Mouse (Mus musculus) cerebellum, postnatal 25 days (tissue): ENCODE results near the gene Svep1.
A peak's percentile ranks its signal among the peaks of the same experiment; 100 is the strongest.

ENCODE experiments used
- DNase-seq, 2 experiments: peaks; one replicate each; pipeline ENCODE4 v3.0.0; 2021; ENCODE audit warnings: mixed read lengths in 2 of 2

Svep1 gene

DNA sequence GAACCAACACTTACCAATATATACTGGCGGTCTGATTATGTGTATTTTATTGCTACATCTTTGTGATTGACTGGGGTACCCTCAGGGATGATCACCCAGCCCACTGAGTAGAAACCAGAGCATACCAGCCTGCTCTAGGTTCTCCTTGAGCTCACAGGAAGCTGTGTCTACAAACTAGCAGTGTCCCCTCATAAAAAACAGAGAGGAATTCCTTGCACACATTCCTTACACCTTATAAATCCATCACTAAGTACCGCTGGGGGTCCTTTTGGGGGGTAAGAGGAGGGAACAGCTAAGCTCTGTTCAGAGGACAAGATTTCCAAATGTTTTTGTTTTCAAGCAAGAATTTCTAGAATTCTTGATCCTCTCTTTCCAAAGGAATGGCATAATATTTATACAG, 36.7 kb downstream of the Svep1 start:
- DNase-seq, result no peak

DNA sequence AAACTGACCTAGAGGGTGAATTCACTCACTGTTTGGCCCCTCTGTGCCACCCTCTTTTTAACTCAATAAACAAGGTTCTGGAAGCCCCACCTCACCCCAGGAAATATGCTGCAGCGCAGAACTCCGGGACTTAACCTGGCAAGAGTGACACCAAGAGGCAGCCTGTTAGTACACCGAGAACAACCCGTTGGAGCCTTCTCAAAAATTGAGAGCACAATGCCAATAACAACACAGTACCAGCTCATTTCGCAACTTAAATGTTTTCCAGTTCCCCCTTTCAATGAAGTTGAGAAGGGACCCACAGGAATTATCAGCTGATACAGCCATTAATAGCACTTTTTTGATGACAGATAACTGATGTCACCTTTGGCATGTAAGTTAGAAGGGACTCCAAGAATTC, 38.3 kb downstream of the Svep1 start:
- peak; percentile 49 to 55 for DNase-seq

DNA sequence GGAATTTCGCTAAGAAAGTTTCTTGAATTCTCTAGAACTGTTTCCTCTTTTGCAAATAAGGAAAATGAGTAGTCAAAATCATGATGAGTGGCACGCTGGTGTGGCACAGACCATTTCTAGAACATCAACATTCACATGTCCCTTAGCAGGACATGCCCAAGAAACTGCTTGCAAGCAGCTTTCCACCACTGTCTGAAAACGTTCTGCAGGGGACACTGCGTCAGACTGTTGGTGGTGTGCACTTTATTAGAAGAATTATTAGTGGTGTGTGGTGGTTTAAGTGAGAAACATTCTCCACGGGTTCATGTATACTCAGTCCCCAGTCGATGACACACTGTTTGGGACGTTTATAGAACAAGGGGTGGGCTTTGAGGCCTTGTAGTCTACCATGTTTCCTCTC, 40.9 kb downstream of the Svep1 start:
- DNase-seq, result no peak

DNA sequence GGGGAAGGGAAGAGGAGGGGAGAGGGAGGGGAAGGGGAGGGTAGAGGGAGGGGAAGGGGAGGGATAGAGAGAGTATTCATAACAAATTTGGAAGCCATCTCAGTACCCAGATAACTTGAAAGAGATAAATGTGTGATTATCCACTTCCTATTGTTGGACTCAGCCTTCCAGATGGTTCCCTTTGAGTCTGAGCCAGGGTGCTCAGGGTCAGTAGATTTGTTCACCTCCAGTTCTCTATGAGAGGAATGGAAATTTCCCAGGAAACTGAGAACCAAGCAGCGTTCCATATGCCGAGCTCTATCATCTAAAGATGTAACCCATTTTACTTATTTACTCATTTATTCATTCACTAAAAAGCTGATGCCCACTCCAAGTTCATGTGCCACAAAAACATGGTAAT, 44.8 kb downstream of the Svep1 start:
- peak; percentile 87 to 90 for DNase-seq

DNA sequence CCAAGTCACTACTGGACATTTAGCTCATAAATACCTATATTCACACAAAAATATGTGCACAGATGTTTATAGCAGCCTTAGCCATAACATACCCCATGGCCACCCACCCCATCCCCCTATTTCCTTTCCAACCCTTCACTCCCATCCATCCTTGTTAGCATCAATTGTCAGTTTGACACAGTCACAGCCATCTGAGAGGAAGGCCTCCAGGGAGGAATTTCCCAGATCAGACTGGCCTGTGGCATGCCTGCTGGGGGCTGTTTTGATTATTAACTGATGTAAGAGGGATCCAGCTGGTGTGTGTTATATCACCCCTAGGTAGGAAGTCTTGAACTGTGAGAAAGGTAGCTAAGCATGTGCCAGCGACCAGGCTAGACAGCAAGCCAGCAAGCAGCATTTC, 47.1 kb downstream of the Svep1 start:
- DNase-seq, result no peak

DNA sequence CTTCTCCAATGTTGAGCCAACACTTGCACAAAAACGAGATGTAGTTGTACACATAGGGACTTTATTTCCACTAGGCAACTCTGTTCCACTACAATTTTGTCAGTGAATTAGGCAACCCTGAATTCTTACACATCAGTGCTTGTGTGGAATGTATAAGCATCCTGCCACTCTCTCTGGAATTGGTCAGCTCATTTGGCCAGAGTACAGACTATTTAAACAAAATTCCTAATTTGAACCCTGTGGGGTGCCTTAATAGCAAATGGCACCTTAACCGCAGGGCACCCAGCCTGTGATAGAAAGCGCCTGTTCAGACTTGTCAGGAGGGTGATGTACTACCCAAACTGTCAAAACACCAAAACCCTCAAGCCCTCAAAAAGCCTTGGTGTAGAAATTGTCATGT, 56.4 kb downstream of the Svep1 start:
- peak; percentile 36 to 58 for DNase-seq

DNA sequence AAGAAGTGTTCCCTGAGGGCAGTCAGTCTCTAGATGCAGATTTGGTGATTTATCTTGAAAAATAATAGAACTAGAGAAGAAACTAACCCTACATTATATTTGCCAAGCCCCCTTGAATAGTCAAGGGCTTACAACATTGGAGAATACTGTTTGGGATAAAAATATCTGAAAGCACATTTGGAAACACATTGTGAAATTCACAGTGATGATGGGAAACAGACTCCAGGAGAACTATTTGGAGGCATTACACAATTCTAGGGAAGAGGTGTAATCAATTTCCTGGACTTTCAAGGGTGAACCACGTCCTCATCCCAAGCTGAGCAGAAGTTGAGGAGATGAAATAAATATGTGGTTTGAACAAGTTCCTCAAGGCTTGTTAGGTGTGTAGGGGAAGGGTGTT, 57.5 kb downstream of the Svep1 start:
- DNase-seq, result no peak

DNA sequence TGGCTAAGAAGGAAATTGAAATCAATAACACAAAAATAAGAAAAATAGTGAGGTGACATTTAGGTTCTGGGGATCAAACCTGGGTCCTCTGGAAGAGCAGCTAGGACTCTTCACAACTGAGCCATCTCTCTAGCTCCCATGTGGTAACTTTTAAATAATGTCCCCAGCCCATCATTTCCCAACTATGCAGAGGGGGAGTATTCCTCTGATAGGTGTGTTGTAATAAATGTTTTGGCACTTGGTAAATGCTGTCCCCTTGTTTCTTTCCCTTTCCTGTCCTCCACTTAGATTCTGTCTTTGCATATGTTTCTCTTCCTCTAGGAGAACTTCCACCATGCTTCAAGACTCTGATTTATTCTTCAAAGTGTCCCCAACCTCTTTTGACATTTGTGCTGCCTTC, 58.1 kb downstream of the Svep1 start:
- DNase-seq, result no peak

DNA sequence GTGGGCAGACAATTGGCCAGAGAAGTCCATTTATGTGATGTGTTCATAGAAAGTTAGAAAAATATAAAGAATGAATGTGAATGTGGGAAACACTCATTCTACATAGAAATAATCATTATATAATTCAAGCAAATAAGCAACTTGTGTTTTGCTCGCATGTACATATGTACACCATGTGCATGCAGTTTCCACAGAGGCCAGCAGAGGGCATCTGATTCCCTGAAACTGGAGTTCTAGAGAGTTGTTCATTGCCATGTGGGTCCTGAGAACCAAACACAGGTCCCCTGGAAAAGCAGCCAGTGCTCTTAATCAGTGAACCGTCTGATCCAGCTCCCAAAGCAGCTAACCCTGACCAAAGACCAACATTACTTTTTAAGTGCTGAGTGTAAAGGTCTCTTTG, 60.0 kb downstream of the Svep1 start:
- DNase-seq, result peak in 1 of 2 experiments; percentile 40

DNA sequence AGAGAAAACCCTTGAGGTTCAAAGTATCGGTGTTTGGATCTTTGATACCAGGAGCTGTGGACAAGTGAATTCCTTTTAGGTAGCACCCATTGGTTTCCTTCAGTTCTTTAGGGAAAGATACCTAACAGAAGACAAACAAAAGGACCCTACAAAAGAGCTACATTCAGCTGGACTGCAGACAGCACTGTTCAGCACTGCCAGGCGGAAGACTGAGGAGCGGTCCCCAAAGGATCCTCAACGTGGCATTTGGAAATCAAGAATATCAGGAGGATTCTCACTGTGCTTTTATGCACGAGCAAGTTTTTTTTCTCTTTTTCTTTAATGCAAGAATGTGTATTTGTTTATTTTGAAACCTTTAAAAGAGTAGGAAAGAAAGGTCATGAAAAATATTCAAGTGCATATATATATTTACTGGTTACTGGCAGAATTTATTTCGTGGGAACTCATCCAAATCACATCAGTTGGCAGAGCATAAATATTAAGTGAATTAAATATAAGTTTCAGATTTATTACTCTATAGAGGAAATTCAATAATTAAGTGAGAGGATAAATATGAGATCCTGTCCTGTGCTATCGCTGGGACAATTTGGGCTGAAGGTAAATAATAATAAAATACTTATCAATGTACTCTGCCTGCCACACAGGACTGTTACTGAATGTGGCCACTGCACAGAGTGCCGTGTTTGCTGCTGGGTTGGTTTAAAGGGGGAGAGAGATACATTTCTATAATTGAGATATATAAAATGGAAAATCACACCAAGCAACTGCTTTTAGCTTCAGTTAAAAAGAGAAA, 66.7 kb downstream of the Svep1 start:
- no peak for DNase-seq

DNA sequence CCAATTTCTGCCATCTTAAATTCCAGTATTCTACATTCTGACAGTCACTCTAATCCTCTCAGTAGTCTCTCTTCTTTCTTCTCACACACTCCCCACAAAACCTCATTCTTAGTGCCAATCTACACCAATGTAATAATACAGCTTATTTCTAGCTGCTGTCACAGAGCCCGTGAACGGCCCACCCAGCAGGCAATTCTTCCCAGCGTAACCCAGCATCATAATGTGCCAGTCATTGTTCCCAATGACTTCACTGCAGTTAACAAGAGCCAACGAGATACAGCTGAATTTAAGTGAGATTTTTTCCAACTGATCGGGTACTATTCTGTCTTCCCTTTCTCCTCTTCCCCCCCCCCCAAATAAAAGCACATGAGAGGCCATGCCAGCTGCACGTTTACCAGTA, 67.4 kb downstream of the Svep1 start:
- DNase-seq, result no peak

DNA sequence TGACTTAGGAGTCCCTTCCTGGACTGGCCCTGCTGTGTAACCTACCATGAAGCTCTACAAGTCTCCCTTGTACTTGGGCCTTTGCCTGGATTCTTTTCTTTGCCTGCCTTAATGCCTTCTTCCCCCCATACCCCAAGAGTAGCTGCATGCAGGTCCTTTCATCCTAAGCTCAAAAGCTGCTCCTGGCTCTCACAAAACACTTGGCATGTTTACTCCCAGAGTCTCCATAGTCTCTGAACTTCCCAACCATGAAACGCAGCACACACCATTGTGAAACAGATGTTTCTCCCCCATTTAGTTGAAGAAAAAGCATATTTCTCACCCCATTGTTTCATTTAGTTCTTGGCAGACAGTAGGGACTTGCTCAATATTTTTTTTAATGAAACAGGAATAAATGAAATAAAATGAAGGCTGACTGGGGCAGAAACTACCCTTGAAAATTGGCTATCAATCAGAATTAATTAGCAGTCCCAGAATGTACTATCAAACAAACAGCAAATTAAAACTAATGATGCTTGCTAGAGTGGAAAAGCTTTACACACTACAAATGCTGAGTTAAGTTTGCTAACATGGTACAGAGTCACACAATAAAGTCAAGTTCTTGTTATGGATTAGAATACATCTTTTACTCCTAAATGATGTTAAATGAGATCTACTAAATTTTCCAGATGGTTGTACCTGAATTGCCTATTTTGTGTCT, 72.9 kb downstream of the Svep1 start:
- DNase-seq, result no peak

DNA sequence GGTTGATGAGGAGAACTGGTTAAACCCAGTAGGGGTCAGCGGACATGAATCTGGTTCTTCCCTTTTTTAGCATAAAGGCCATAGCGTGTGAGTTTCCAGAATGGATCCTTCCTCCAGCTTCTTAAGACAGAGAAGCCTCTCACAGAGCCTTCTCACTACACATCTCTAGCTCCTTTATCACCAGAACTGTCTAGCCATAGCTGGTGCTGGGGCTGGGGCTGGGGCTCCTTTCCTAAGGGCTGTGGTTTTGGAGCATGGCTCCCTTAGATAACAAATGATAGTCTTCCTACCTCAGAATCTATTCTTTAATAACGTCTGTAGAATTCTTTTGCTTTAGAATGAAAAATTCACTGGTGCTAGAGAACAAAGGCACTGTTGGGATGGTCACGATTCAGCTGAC, 76.8 kb downstream of the Svep1 start:
- DNase-seq, result no peak

DNA sequence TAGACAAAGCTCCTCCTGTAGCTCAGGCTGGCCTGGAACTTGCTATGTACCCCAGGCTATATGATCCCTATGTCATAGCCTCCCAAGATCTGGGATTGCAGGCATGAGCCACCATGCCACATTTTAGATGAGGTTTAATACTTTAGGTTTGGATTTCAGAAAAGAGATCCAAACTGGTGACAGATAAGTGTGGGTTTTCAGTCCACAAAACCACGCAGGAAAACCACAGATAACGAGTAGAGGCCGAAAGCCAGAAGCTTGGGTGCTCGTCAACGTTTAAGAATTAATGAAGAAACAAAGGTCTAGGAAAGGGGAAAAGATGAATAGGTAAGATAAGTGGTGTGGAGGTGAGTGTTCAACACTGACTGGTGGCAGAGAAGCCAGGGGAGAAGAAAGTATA, 79.6 kb downstream of the Svep1 start:
- no peak for DNase-seq

DNA sequence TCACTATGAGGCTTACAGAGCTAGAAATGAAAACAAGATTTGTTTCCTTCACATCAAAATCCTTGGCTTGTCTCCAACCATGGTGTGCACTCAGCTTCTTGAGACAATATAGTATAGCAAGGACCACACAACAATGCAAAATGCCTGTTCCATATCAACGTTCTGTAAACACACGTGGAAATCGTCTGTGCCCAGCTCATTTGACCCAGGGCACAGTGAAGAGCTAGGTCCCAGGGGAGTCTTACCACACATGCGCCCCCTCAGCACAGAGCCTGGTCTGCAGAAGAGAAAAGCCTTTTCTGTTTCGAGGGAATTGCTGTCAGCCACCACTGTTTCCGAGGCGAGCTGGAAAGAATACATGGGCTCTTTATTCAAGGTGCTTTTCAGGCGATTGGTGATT, 91.2 kb downstream of the Svep1 start:
- DNase-seq, result no peak

DNA sequence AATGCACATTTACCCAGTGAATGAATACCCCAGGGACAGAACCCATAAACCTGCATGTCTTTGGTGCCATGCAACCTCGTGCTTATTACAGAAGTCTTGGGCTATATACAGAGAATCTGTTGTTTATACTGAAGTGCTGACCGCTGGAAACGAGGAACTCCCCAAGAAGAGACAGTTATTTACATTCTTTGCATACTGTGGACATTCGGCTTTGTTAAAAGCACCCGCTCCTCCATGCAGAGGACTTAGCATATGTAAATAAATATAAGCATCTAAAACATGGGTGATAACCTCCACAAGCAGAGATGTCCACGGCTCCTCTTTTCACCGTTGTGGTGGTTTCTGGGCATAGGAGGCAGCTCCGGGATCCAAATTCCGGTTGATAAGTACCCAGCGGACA, 95.7 kb downstream of the Svep1 start:
- DNase-seq, result no peak

DNA sequence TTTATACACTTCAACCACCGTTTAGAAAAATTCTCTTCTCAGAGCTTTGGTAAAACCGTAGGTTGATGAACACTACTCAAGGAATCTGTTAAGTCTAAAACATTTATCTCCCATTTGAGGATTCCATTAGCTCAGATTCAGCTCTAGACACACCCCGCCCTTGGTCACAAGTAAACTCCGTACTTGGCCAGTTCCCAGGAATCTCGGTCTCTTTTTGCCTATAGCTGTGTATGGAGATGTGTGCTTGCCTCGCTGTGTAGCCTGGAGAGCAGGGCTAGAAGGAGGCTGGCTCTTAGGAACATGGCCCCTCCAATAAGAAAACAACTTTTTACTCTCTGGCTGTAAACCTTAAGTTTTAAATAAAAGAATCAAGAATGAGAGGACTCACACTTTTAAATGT, 96.9 kb downstream of the Svep1 start:
- no peak for DNase-seq

DNA sequence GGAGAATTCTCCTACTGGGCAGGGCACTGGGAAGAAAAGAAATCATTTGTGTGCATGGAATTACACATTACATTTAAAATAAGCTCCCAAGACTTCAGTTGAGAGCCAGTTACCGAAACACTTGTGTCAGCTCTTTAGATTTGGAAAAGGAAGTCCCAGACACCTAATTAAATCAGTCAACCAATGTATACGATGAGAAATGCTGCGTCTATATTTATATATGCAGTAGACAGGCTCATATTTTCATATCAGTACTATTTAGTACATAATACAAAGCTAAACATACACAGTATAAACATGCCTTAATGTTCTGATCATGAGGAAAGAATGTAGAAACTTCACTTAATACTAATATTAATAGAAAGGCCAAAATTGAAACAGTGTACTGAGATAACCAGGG, 98.3 kb downstream of the Svep1 start:
- no peak for DNase-seq

DNA sequence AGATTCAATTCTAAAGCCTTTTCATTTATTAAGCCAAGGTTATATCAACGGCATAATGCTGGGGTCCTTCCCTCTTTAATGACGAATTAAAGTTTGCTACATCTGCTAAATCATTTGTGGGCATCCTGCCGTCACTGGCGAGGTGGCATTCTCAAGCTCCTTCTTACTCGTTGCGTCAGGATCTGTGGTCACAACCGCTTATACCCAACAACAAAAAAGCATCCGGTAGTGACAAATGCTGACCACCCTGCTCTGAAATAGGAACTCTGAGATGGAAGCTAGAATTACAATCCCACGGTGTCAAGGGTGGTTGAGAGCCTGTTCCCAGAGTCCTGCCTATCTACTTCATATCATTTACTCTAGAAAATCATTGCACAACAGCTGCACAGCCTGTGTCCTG, 108.9 kb downstream of the Svep1 start:
- DNase-seq, result no peak

DNA sequence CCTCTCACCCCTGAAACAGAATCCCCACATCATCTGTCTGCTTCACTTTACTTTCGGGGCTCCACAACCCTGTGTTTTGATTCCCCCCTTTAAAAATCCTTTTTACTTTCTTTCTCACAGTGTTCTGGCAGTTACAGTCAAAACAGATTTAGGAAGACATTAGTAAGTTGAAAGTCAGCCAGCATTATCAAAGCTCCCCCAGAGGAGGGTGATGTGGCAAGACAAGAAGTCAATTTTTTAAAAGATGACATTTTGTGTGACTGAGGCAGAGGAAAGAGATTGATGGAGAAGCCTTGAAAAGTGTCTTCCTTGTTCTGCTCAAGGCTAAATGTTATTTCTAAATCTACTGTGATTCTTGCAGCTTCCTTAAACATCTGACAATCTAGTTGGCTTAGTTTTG, 119.9 kb downstream of the Svep1 start:
- DNase-seq, result no peak

DNA sequence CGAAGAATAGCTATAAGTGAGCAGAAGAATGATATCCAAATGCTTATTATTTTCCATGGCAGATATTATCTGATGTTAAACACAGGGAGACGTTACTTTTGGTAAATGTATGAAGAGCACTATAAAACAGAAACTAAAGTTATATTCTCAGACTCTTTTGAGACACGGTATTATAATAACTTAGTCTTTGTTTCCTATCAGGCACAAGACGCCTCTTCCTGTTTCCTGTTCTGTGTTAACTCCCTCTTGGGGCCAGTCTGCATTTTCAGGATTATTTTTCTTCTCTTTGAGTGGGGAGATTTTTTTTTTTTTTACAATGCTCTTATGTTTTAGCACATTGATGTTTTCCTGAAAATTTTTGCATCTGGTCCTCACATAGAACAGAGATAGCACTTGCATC, 120.5 kb downstream of the Svep1 start:
- no peak for DNase-seq

DNA sequence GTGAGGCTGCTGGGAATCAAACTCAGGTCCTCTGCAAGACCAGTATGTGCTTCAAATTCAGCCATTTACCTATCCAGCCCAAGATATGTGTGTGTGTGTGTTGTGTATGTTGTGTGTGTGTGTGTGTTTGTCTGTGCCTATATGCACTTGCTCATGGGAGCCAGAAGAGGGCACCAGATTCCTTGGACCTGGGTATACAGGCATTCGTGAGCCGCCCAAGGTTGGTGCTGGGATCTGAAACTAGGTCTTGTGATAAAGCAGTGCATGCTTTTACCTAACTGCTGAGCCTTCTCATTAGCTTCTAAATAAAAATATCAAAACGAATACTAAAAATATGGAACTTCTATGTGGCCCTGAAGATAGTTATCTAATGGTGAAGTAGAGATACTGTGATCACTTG, 121.3 kb downstream of the Svep1 start:
- DNase-seq, result no peak

DNA sequence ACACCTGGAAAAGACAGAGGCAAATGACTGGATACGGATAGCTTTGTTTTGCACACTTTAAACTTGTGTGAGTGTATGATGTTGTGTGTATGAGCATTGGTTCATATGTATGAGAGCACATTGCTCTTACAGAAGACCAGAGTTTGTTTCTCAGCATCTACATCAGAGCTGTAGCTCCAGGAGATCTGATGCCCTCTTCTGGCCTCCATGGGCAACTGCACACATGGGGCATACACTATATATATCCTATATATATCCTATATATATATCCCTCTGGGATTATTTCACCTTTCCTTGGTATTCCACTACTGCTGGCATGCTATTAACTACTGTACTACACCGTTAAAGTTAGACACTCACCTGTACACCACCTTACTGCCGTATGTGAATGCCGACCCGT, 122.5 kb downstream of the Svep1 start:
- no peak for DNase-seq

DNA sequence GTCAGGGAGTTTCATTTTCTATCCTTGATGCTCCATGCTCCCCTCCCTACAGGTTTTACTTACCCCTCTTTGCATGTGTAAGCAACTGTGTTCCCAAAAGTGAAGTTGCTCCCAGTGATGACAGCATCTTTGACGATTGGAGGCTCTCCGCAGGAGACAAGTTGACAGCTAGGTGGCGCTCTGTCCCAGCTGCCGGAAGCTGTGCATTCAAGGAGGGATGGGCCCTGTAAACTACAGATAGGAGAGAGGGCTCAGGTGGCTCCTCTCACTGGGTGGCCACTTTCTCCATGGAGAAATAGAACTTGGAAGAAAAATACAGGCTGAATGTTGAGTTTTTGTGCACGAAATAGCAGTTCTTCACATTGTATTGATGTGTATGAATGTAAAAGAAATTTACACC, 124.1 kb downstream of the Svep1 start:
- peak; percentile 75 to 86 for DNase-seq

DNA sequence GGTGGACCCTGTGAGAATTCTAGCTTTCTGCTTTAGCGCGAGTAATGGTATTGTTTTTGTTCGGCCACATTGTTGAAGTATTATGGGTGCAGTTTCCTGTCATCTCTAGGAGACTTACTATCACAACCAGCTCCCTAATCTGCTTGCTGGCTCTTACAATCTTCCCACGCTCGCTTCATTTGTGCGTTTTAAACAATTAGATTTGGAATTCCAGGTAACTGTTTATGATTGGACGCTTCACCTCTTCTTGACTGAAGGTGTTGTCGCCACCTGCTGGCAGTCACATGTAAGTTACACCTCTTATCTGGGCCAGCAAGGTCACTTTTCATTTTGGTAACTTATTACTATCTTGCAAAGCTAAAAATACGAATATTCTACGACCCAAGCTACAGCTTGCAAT, 127.0 kb downstream of the Svep1 start:
- peak; percentile 50 to 76 for DNase-seq
